Mouse (Mus musculus): Measurements from ENCODE around the gene Wfdc21. TPM values are rescaled to one million over a fixed set of nuclear protein-coding genes. Genes with fewer than 3 reads are reported as not detected.
A peak's percentile ranks its signal among the peaks of the same experiment; 100 is the strongest.

Wfdc21 gene
- total and polyA plus RNA-seq, 2 experiments = 2,463 to 3,004 TPM

DNA sequence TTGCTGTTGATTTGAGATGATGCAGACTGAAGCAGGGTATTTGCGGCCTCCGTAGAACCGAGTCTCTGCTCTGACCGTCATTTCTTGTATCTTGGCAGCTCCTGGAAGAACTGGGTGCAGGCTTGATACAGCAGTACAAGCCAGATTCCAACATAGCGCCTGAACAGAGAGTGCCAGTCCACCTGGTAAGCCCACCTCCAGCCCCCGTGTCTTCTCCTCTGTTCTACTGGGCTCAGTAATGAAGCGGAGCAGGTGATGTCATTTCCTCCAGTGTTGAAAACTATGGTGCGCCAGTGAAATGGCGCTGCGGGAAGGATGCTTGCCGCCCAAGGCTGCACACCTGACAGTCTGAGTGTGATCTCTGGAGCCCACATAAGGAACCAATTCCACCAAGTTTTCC lies 27.6 kb downstream of the Wfdc21 start:
- Histone ChIP-seq H3K27ac (replicated peaks; ENCODE audit: insufficient read depth, low read depth, low read length) (no peak overlapping the region), H3K79me2 (ENCODE audit: control insufficient read depth, insufficient read depth, low read length) (no peaks in the 10 kb centered on the region), H3K4me1 (ENCODE audit: control insufficient read depth, insufficient read depth, low read length) (no peaks in the 10 kb centered on the region), H3K4me3 (ENCODE audit: insufficient read depth, low read depth, low read length) (no peak overlapping the region), H3K27me3 (ENCODE audit: control insufficient read depth, insufficient read depth, low read length) (no peaks in the 10 kb centered on the region), H3K9ac (ENCODE audit: low read depth, low read length) (no peak overlapping the region), H3K36me3 (ENCODE audit: control insufficient read depth, insufficient read depth, low read length) (peaks cover 74% of the 10 kb centered on the region)
- 93% methylated on average over 11 of the region's 11 CpGs for whole genome bisulfite sequencing
- DNase-seq (ENCODE audit: extremely low read depth, low read depth, low spot score) = no peak
- TF ChIP-seq POLR2A (IDR thresholded peaks at IDR 0.05; ENCODE audit: extremely low read depth, insufficient read depth, low read length) (no peak), CTCF (IDR thresholded peaks at IDR 0.05; ENCODE audit: low read depth, low read length) (no peak)

DNA sequence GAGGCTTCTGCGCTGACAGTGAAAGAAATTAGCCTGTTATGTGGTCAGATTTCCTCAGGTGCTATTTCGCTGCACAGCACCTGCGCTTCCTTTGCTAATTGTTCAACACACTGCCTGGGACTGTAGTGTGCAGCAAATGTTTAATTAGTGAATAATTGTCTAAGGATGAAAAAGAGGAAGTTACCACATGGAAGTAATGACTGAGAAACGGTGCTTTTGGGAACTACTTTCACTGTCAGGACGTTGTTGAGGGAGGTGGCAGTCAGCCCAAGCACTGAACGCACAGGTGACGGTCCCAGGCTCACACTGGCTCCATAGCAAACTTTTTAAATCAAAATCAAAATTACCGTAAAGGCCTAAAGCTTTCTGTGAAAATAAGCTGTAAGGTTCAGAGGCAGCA lies 30.1 kb downstream of the Wfdc21 start:
- TF ChIP-seq POLR2A (IDR thresholded peaks at IDR 0.05; ENCODE audit: extremely low read depth, insufficient read depth, low read length) = no peak
- no peak for TF ChIP-seq CTCF (IDR thresholded peaks at IDR 0.05; ENCODE audit: low read depth, low read length)
- WGBS = 89% methylated on average over 8 of the region's 8 CpGs
- no peak for DNase-seq (ENCODE audit: extremely low read depth, low read depth, low spot score)
- H3K4me3 ChIP-seq (ENCODE audit: insufficient read depth, low read depth, low read length) = no peak overlapping the region
- H3K79me2 ChIP-seq (ENCODE audit: control insufficient read depth, insufficient read depth, low read length) = no peaks in the 10 kb centered on the region
- no peaks in the 10 kb centered on the region for H3K4me1 ChIP-seq (ENCODE audit: control insufficient read depth, insufficient read depth, low read length)
- H3K27ac ChIP-seq (replicated peaks; ENCODE audit: insufficient read depth, low read depth, low read length) = no peak overlapping the region
- peaks cover 80% of the 10 kb centered on the region for H3K36me3 ChIP-seq (ENCODE audit: control insufficient read depth, insufficient read depth, low read length)
- H3K9ac ChIP-seq (ENCODE audit: low read depth, low read length) = no peak overlapping the region
- H3K27me3 ChIP-seq (ENCODE audit: control insufficient read depth, insufficient read depth, low read length) = no peaks in the 10 kb centered on the region

DNA sequence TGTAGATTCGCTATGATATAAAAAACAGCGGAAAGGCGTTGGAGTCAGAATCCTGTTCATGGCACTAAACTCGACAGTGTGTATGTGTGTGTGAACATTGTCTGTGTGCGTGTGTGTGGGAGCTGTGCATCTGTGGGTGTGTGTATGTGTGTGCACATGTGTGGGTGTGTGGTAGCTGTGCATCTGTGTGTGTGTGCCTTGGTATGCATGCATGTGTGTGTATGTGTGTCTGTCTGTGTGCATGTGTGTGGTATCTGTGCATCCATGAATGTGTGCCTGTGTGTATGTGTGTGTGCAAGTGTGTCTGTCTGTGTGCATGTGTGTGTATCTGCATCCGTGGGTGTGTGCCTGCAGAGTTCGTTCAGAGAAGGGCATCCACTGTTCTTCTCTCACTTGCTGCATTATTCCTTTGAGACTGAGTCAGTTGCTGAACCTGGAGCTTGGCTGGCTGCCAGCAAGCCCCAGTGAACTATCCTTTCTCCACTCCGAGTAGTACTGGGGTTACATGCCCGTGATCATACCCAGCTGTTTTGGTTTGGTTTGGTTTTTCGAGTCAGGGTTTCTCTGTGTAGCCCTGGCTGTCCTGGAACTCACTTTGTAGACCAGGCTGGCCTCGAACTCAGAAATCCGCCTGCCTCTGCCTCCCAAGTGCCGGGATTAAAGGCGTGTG lies 37.3 kb downstream of the Wfdc21 start:
- TF ChIP-seq POLR2A (IDR thresholded peaks at IDR 0.05; ENCODE audit: extremely low read depth, insufficient read depth, low read length) (no peak), CTCF (IDR thresholded peaks at IDR 0.05; ENCODE audit: low read depth, low read length) (no peak)
- 92% methylated on average over 14 of the region's 14 CpGs for WGBS
- Histone ChIP-seq H3K36me3 (ENCODE audit: control insufficient read depth, insufficient read depth, low read length) (peaks cover 30% of the 10 kb centered on the region), H3K79me2 (ENCODE audit: control insufficient read depth, insufficient read depth, low read length) (no peaks in the 10 kb centered on the region), H3K4me3 (ENCODE audit: insufficient read depth, low read depth, low read length) (no peak overlapping the region), H3K9ac (ENCODE audit: low read depth, low read length) (no peak overlapping the region), H3K27me3 (ENCODE audit: control insufficient read depth, insufficient read depth, low read length) (no peaks in the 10 kb centered on the region), H3K27ac (replicated peaks; ENCODE audit: insufficient read depth, low read depth, low read length) (no peak overlapping the region), H3K4me1 (ENCODE audit: control insufficient read depth, insufficient read depth, low read length) (no peaks in the 10 kb centered on the region; the same call in 1 of the 2 replicates)
- no peak for DNase-seq (ENCODE audit: extremely low read depth, low read depth, low spot score)

DNA sequence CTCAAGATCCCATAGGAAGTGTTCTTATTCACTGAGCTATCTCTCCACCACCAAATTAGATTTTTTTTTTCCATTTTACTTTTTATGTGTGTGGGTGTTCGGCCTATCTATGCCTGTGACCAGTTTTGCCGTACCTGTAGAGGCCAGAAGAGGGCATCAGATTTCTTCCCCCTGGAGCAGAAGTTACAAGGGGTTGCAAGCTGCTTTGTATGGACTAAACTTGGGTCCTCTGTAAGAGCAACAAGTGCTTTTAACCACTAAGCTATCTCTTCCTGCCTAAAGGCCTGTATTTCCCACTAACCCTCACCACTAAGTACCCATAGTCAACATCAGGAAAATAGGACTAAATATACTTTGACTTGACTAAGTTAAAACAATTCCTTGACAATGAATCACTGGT lies 37.9 kb downstream of the Wfdc21 start:
- H3K27ac ChIP-seq (replicated peaks; ENCODE audit: insufficient read depth, low read depth, low read length) = no peak overlapping the region
- no peak for TF ChIP-seq CTCF (IDR thresholded peaks at IDR 0.05; ENCODE audit: low read depth, low read length)
- TF ChIP-seq POLR2A (IDR thresholded peaks at IDR 0.05; ENCODE audit: extremely low read depth, insufficient read depth, low read length) = no peak
- H3K27me3 ChIP-seq (ENCODE audit: control insufficient read depth, insufficient read depth, low read length) = no peaks in the 10 kb centered on the region
- WGBS = 82% methylated on average over 2 of the region's 2 CpGs
- H3K36me3 ChIP-seq (ENCODE audit: control insufficient read depth, insufficient read depth, low read length) = peaks cover 25% of the 10 kb centered on the region
- no peaks in the 10 kb centered on the region; the same call in 1 of the 2 replicates for H3K4me1 ChIP-seq (ENCODE audit: control insufficient read depth, insufficient read depth, low read length)
- no peak overlapping the region for H3K4me3 ChIP-seq (ENCODE audit: insufficient read depth, low read depth, low read length)
- no peak overlapping the region for H3K9ac ChIP-seq (ENCODE audit: low read depth, low read length)
- DNase-seq (ENCODE audit: extremely low read depth, low read depth, low spot score) = no peak
- no peaks in the 10 kb centered on the region for H3K79me2 ChIP-seq (ENCODE audit: control insufficient read depth, insufficient read depth, low read length)

DNA sequence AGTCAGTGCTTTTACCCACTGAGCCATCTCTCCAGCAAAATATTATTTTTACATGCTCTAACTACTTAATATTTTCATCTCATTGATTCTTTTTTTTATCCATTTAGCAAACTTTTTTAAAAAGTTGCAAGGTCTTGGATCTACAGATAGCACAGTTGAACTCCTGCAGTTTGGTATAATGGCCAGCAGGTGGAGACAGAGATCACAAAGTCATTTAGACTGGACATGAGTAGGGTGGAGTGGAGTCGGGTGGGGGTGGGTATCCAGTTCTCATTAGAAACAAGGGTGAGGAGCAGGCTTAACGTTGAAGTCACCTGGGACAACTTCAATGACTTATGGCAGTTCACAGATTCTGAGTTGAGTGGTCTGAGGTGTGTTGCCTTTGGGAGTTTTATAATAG lies 38.6 kb downstream of the Wfdc21 start:
- WGBS = 10% methylated on average over 2 of the region's 2 CpGs
- Histone ChIP-seq H3K4me1 (ENCODE audit: control insufficient read depth, insufficient read depth, low read length) (no peaks in the 10 kb centered on the region; the same call in 1 of the 2 replicates), H3K4me3 (ENCODE audit: insufficient read depth, low read depth, low read length) (no peak overlapping the region), H3K79me2 (ENCODE audit: control insufficient read depth, insufficient read depth, low read length) (no peaks in the 10 kb centered on the region), H3K27ac (replicated peaks; ENCODE audit: insufficient read depth, low read depth, low read length) (no peak overlapping the region), H3K9ac (ENCODE audit: low read depth, low read length) (no peak overlapping the region), H3K36me3 (ENCODE audit: control insufficient read depth, insufficient read depth, low read length) (peaks cover 18% of the 10 kb centered on the region), H3K27me3 (ENCODE audit: control insufficient read depth, insufficient read depth, low read length) (no peaks in the 10 kb centered on the region)
- DNase-seq (ENCODE audit: extremely low read depth, low read depth, low spot score) = peak; percentile 43
- TF ChIP-seq POLR2A (IDR thresholded peaks at IDR 0.05; ENCODE audit: extremely low read depth, insufficient read depth, low read length) = no peak
- TF ChIP-seq CTCF (IDR thresholded peaks at IDR 0.05; ENCODE audit: low read depth, low read length) = peak; percentile 30; the same call in 1 of the 2 replicates

DNA sequence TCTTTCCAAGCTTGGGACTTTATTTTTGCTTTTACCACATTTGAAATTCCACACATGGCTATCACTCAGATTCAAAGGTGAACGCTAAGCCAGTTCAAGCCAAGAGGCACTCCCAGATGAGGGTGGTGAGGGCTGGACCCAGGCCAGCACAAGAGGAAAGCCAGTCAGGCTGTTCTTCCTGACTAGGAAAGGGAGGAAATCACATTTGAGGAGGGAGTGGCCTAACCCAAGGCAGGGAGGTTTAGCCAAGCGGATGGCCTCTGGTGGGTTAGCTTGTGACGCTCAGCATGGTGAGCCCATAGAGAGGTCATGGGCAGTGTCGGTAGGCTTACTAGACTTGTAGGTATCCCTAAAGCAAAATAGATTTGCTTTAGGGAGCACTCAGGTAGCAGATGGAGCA lies 40.1 kb downstream of the Wfdc21 start:
- H3K4me1 ChIP-seq (ENCODE audit: control insufficient read depth, insufficient read depth, low read length) = no peaks in the 10 kb centered on the region; the same call in 1 of the 2 replicates
- DNase-seq (ENCODE audit: extremely low read depth, low read depth, low spot score) = no peak
- no peaks in the 10 kb centered on the region for H3K27me3 ChIP-seq (ENCODE audit: control insufficient read depth, insufficient read depth, low read length)
- TF ChIP-seq POLR2A (IDR thresholded peaks at IDR 0.05; ENCODE audit: extremely low read depth, insufficient read depth, low read length) (no peak), CTCF (IDR thresholded peaks at IDR 0.05; ENCODE audit: low read depth, low read length) (no peak)
- H3K36me3 ChIP-seq (ENCODE audit: control insufficient read depth, insufficient read depth, low read length) = peaks cover 8% of the 10 kb centered on the region
- 70% methylated on average over 4 of the region's 4 CpGs for WGBS
- H3K9ac ChIP-seq (ENCODE audit: low read depth, low read length) = no peak overlapping the region
- H3K4me3 ChIP-seq (ENCODE audit: insufficient read depth, low read depth, low read length) = no peak overlapping the region
- H3K27ac ChIP-seq (replicated peaks; ENCODE audit: insufficient read depth, low read depth, low read length) = no peak overlapping the region
- no peaks in the 10 kb centered on the region for H3K79me2 ChIP-seq (ENCODE audit: control insufficient read depth, insufficient read depth, low read length)
